Mouse (Mus musculus): Measurements from ENCODE around the gene Syne3. TPM values are rescaled to one million over a fixed set of nuclear protein-coding genes. Genes with fewer than 3 reads are reported as not detected.

The Syne3 gene
- polyA plus RNA-seq (2014; fragmentation: Illumina TruSeq; extraction: RNeasy Lipid Tissue Mini Kit (QIAGEN cat#74804); ENCODE audit: low read depth, low replicate concordance) = 3.1 TPM

DNA sequence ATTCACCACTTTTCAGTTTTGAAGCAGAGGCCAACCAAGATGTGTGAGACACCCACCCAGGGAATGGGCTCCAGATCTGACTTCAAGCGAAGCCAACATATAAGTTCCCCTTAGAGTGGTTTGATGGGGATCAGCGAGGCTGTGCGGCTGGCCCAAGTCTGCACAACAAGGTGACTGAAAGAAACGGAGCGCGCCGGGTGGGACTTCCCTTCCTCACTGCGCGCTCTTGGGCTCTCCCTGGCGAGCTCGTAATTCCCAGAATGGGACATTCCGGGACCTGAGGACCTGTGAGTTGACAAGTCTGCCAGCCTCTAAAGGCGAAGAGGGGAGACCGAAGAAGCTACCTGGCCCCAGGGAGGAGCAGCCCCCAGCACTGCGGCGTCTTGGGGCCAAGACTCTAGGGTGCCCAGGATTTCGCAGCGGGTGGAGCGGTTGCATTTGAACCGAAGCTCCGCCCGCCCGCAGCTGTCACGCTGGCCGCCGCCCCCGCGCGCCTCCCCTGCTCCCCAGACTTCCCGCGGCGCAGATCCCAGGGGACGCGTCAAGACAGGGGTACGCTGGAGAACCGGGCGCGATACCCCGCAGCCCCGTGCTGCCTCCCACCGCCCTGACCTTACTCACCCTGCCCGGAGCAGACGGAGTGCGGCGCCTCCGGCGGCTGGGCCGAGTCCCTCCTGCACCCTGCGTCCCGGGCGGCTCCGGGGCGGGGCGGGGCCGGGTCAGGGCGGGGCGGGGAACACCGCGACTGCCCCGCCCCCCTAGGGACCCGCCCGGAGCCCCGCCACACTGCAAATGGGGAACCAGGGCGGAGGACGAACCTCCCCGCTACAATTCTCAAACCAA lies at the start of gene Syne3:
Syne3 (minus strand) TSS at position 440 of the 843 bp plus-strand sequence.

GRCm38 (mm10) chr12:105032147-105032831 lies 22.7 kb upstream of the Syne3 start, which contains the start of gene Glrx5:
TSS of gene Glrx5 (plus strand) at chr12:105032688.

Other genes starting within 250 kb of the Syne3 start
- 1.0 TPM for gene Clmn, start 144.7 kb downstream of the Syne3 start, polyA plus RNA-seq (2014; fragmentation: Illumina TruSeq; extraction: RNeasy Lipid Tissue Mini Kit (QIAGEN cat#74804); ENCODE audit: low read depth, low replicate concordance)
- gene Glrx5, start 22.9 kb upstream of the Syne3 start, polyA plus RNA-seq (2014; fragmentation: Illumina TruSeq; extraction: RNeasy Lipid Tissue Mini Kit (QIAGEN cat#74804); ENCODE audit: low read depth, low replicate concordance) = 55.6 TPM
- not detected for gene Tcl1b2, start 136.2 kb upstream of the Syne3 start, polyA plus RNA-seq (2014; fragmentation: Illumina TruSeq; extraction: RNeasy Lipid Tissue Mini Kit (QIAGEN cat#74804); ENCODE audit: low read depth, low replicate concordance)
- gene Tcl1b1, start 149.9 kb upstream of the Syne3 start, polyA plus RNA-seq (2014; fragmentation: Illumina TruSeq; extraction: RNeasy Lipid Tissue Mini Kit (QIAGEN cat#74804); ENCODE audit: low read depth, low replicate concordance) = not detected
- gene Tcl1b5, start 166.5 kb upstream of the Syne3 start, polyA plus RNA-seq (2014; fragmentation: Illumina TruSeq; extraction: RNeasy Lipid Tissue Mini Kit (QIAGEN cat#74804); ENCODE audit: low read depth, low replicate concordance) = not detected
- not detected for gene Tcl1b3, start 181.2 kb upstream of the Syne3 start, polyA plus RNA-seq (2014; fragmentation: Illumina TruSeq; extraction: RNeasy Lipid Tissue Mini Kit (QIAGEN cat#74804); ENCODE audit: low read depth, low replicate concordance)
- gene Tcl1b4, start 192.1 kb upstream of the Syne3 start, polyA plus RNA-seq (2014; fragmentation: Illumina TruSeq; extraction: RNeasy Lipid Tissue Mini Kit (QIAGEN cat#74804); ENCODE audit: low read depth, low replicate concordance) = not detected
- not detected for gene Tcl1, start 213.0 kb upstream of the Syne3 start, polyA plus RNA-seq (2014; fragmentation: Illumina TruSeq; extraction: RNeasy Lipid Tissue Mini Kit (QIAGEN cat#74804); ENCODE audit: low read depth, low replicate concordance)